Mouse (Mus musculus): ENCODE data around the gene Frs3.

DNA sequence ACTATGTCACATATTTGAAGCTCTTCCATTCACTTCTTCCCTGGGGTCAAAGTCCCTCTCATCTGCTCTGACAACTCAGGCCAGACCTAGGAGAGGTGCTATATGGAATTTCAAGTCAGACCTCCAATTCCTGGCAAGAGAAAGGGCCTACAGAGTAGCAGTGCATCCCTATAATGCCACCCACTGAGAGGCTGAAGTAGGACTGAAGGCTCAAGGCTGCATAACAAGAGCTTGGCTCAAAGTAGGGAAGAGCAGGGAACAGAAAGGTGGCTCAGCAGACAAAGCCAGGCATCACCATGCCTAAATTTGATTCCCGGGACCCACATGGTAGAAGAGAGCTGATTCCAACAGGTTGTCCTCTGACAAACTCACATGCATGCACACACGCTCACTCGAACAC, 2.8 kb downstream of the Frs3 start:
- TF ChIP-seq CTCF (IDR thresholded peaks at IDR 0.05; ENCODE audit: borderline replicate concordance, insufficient read depth, low read depth, low read length) (no peak), POLR2A (IDR thresholded peaks at IDR 0.05; ENCODE audit: borderline replicate concordance, insufficient read depth, low read length) (no peak)
